Mouse (Mus musculus): ENCODE measurements at regions not wholly inside any gene's neighbourhood (a gene's known extent, or its start where the extent isn't known, plus 50 kb on each side); places are given as distances from the start of the nearest gene placed in this dataset.
A peak's percentile ranks its signal among the peaks of the same experiment; 100 is the strongest.

- no peaks in the 10 kb centered on the region for H3K36me3 ChIP-seq (ENCODE audit: control insufficient read depth, insufficient read depth, low read length)
- no peak overlapping the region for H3K4me2 ChIP-seq (ENCODE audit: low read depth, low read length)
- WGBS = 50% methylated on average over 4 of the region's 4 CpGs
- H3K27me3 ChIP-seq (replicated peaks; ENCODE audit: control insufficient read depth, insufficient read depth, low read length) = no peaks in the 10 kb centered on the region
- no peak overlapping the region for H3K9ac ChIP-seq (ENCODE audit: low read depth, low read length)
- H3K4me1 ChIP-seq (ENCODE audit: control insufficient read depth, insufficient read depth, low read length) = no peaks in the 10 kb centered on the region
- no peak overlapping the region for H3K4me3 ChIP-seq (ENCODE audit: low read length)
- ATAC-seq = no peak
- H3K9me3 ChIP-seq (ENCODE audit: control insufficient read depth, low read length) = no peaks in the 10 kb centered on the region
- H3K27ac ChIP-seq (ENCODE audit: low read length) = no peak overlapping the region
Measured at GRCm38 (mm10) chr7:133199046-133199445, 74.9 kb upstream of the Ctbp2 start.

DNA sequence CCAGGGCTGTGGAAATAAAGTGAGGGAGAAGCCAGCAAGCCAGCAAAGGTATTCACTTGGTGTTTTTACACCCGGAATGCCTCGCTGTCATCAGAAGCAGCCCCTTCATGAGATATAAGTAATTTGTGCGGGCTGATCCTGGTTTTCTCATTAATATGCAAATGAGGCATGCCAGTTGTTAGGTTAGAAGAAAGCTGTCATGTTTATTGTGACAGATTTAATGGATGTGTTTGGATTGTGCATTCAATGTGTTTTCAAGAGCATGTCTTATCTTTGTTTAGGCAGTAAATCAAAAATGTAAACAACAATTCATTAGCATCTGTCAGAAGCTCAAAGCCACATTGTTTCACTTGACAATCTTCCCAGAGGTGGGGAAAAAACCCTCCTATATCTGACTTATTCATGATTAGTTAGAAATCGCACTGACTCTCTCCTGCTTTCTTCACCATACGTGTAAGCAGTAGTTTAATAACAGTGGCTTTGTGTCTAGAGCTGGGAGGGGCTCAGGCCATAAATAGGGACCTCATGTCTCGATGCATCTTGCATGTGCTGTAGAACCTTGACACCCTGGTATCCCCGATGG, 65.8 kb upstream of the Ctbp2 start:
- Histone ChIP-seq H3K27me3 (replicated peaks; ENCODE audit: control insufficient read depth, insufficient read depth, low read length) (no peaks in the 10 kb centered on the region), H3K27ac (ENCODE audit: low read length) (no peak overlapping the region), H3K9ac (ENCODE audit: low read depth, low read length) (no peak overlapping the region), H3K4me2 (ENCODE audit: low read depth, low read length) (no peak overlapping the region), H3K36me3 (ENCODE audit: control insufficient read depth, insufficient read depth, low read length) (no peaks in the 10 kb centered on the region), H3K4me3 (ENCODE audit: low read length) (no peak overlapping the region), H3K4me1 (ENCODE audit: control insufficient read depth, insufficient read depth, low read length) (peaks cover 9% of the 10 kb centered on the region; the same call in 1 of the 2 replicates), H3K9me3 (ENCODE audit: control insufficient read depth, low read length) (no peaks in the 10 kb centered on the region)
- ATAC-seq = no peak
- 43% methylated on average over 7 of the region's 7 CpGs for WGBS

DNA sequence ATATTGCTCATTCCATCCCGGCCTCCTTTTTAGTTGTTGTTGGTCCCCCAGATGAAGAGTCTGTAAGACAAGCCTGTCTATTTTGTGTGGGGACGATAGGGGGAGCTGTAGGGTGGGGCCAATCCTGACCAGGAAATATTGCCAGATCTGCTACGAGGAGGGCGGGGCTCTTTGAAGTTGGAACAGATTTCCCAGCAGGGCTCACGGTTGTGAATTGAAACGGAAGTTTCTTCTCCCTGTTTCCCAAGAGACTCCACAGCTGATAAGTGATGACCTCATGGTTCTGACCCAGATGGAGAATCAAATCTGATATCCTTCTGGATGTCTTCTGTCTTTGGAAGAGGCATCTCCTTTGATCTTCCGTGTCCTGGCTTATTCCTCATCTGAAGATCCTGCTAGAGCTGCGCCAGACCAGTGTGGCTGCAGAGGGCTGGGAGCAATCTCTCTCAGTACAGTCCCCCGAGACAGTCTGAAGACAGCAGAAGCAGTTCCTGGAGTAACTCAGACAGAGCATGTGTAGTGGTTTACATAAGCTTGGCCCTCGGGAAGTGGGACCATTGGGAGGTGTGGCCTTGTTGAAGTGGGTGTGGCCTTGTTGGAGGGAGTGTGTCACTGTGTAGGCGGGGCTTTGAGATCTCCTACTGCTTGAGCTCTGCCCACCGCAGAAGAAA, 61.9 kb upstream of the Ctbp2 start:
- Histone ChIP-seq H3K9me3 (ENCODE audit: control insufficient read depth, low read length) (no peaks in the 10 kb centered on the region), H3K9ac (ENCODE audit: low read depth, low read length) (peak overlapping the region; percentile 41; the same call in 1 of the 2 replicates), H3K4me3 (ENCODE audit: low read length) (peak overlapping the region; percentile 27), H3K27me3 (replicated peaks; ENCODE audit: control insufficient read depth, insufficient read depth, low read length) (no peaks in the 10 kb centered on the region), H3K27ac (ENCODE audit: low read length) (peak overlapping the region; percentile 83), H3K4me2 (ENCODE audit: low read depth, low read length) (peak overlapping the region; percentile 44), H3K36me3 (ENCODE audit: control insufficient read depth, insufficient read depth, low read length) (no peaks in the 10 kb centered on the region), H3K4me1 (ENCODE audit: control insufficient read depth, insufficient read depth, low read length) (peaks cover 9% of the 10 kb centered on the region; the same call in 1 of the 2 replicates)
- 12% methylated on average over 12 of the region's 12 CpGs for WGBS
- ATAC-seq = peak; percentile 94

GRCm38 (mm10) chr7:133184905-133185594, 60.9 kb upstream of the Ctbp2 start:
- Histone ChIP-seq H3K9me3 (ENCODE audit: control insufficient read depth, low read length) (no peaks in the 10 kb centered on the region), H3K36me3 (ENCODE audit: control insufficient read depth, insufficient read depth, low read length) (no peaks in the 10 kb centered on the region), H3K27me3 (replicated peaks; ENCODE audit: control insufficient read depth, insufficient read depth, low read length) (no peaks in the 10 kb centered on the region), H3K27ac (ENCODE audit: low read length) (peak overlapping the region; percentile 39; the same call in 1 of the 2 replicates), H3K4me3 (ENCODE audit: low read length) (no peak overlapping the region), H3K4me2 (ENCODE audit: low read depth, low read length) (no peak overlapping the region), H3K9ac (ENCODE audit: low read depth, low read length) (no peak overlapping the region), H3K4me1 (ENCODE audit: control insufficient read depth, insufficient read depth, low read length) (peaks cover 9% of the 10 kb centered on the region; the same call in 1 of the 2 replicates)
- 60% methylated on average over 16 of the region's 16 CpGs for WGBS
- ATAC-seq = no peak

- Histone ChIP-seq H3K9ac (ENCODE audit: low read depth, low read length) (no peak overlapping the region), H3K9me3 (ENCODE audit: control insufficient read depth, low read length) (no peaks in the 10 kb centered on the region), H3K4me2 (ENCODE audit: low read depth, low read length) (no peak overlapping the region), H3K27ac (ENCODE audit: low read length) (no peak overlapping the region), H3K36me3 (ENCODE audit: control insufficient read depth, insufficient read depth, low read length) (no peaks in the 10 kb centered on the region), H3K27me3 (replicated peaks; ENCODE audit: control insufficient read depth, insufficient read depth, low read length) (no peaks in the 10 kb centered on the region), H3K4me3 (ENCODE audit: low read length) (no peak overlapping the region), H3K4me1 (ENCODE audit: control insufficient read depth, insufficient read depth, low read length) (peaks cover 9% of the 10 kb centered on the region; the same call in 1 of the 2 replicates)
- WGBS = 54% methylated on average over 2 of the region's 2 CpGs
- no peak for ATAC-seq
Measured at GRCm38 (mm10) chr7:133181388-133181787, 57.2 kb upstream of the Ctbp2 start.

GRCm38 (mm10) chr7:133177179-133177575, 53.0 kb upstream of the Ctbp2 start:
- no peak overlapping the region for H3K9ac ChIP-seq (ENCODE audit: low read depth, low read length)
- H3K27ac ChIP-seq (ENCODE audit: low read length) = peak overlapping the region; percentile 49; the same call in 1 of the 2 replicates
- WGBS = 63% methylated on average over 4 of the region's 4 CpGs
- no peaks in the 10 kb centered on the region for H3K9me3 ChIP-seq (ENCODE audit: control insufficient read depth, low read length)
- H3K4me1 ChIP-seq (ENCODE audit: control insufficient read depth, insufficient read depth, low read length) = no peaks in the 10 kb centered on the region
- H3K36me3 ChIP-seq (ENCODE audit: control insufficient read depth, insufficient read depth, low read length) = no peaks in the 10 kb centered on the region
- H3K27me3 ChIP-seq (replicated peaks; ENCODE audit: control insufficient read depth, insufficient read depth, low read length) = no peaks in the 10 kb centered on the region
- no peak overlapping the region for H3K4me2 ChIP-seq (ENCODE audit: low read depth, low read length)
- ATAC-seq = peak; percentile 26; the same call in 1 of the 2 replicates
- H3K4me3 ChIP-seq (ENCODE audit: low read length) = no peak overlapping the region

- Histone ChIP-seq H3K27ac (ENCODE audit: low read length) (0 out of 2 replicates have a peak overlapping the region, but pooled peaks have one; percentile 49), H3K36me3 (ENCODE audit: control insufficient read depth, insufficient read depth, low read length) (no peaks in the 10 kb centered on the region), H3K4me1 (ENCODE audit: control insufficient read depth, insufficient read depth, low read length) (no peaks in the 10 kb centered on the region), H3K4me2 (ENCODE audit: low read depth, low read length) (no peak overlapping the region), H3K4me3 (ENCODE audit: low read length) (no peak overlapping the region), H3K27me3 (replicated peaks; ENCODE audit: control insufficient read depth, insufficient read depth, low read length) (no peaks in the 10 kb centered on the region), H3K9me3 (ENCODE audit: control insufficient read depth, low read length) (no peaks in the 10 kb centered on the region), H3K9ac (ENCODE audit: low read depth, low read length) (no peak overlapping the region)
- ATAC-seq = peak; percentile 46; the same call in 1 of the 2 replicates
- WGBS = 49% methylated on average over 10 of the region's 10 CpGs
Measured at GRCm38 (mm10) chr7:133176256-133177178, 52.4 kb upstream of the Ctbp2 start.
